Mouse (Mus musculus): ENCODE measurements around the gene Ipo11.

DNA sequence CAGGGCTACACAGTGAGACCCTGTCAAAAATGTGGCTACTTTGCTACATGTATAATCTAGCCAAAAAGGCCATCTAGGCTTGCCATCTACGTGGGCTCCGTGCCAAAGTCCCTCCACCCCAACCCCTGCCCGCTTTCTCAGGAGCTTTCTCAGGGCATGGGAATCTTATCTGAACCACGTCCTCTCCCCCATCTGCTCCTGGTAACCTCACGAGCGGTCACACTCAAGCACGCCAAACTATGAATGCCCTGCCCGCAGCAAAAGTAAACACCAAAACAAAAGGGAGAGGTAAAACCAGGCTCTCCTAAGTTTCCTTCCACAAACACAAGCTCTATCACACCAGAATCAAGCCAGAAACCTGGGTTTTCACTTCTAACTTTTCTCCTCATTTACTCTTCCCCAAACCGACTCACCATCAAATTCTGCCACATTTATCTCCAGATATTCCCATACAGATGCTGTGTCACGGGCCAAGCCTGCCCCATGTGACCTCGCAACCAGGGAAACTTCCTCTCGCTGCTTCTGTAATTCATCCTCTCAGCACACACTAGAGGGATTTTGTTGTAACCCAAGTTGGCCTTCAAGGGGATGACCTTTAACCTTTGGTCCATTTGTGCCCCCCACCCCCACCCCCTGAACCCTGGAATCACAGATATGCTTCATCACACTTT lies 107.3 kb downstream of the Ipo11 start:
- no peak for TF ChIP-seq MAFK (IDR thresholded peaks at IDR 0.05; ENCODE audit: borderline replicate concordance, low read depth, low read length)
- no peak for TF ChIP-seq ETS1 (IDR thresholded peaks at IDR 0.05; ENCODE audit: low read depth, low read length)
- TF ChIP-seq POLR2A (IDR thresholded peaks at IDR 0.05; ENCODE audit: control insufficient read depth in 1 of 2, insufficient read depth in 1 of 2, low read depth in 1 of 2, low read length in 2 of 2, poor library complexity in 1 of 2) = no peak
- no peak for TF ChIP-seq CTCF (IDR thresholded peaks at IDR 0.05 in 2 of 3, conservative IDR thresholded peaks at IDR 0.05 in 1 of 3; ENCODE audit: control insufficient read depth in 1 of 3, insufficient read depth in 1 of 3, low read depth in 2 of 3, low read length in 3 of 3, poor library complexity in 1 of 3, severe bottlenecking in 1 of 3)
- TF ChIP-seq TAL1 (IDR thresholded peaks at IDR 0.05; ENCODE audit: low read length) = no peak
- TF ChIP-seq ZNF384 (IDR thresholded peaks at IDR 0.05; ENCODE audit: low read depth, low read length) = no peak
- no peak for TF ChIP-seq MEF2A (IDR thresholded peaks at IDR 0.05; ENCODE audit: extremely low read depth, insufficient replicate concordance, low read depth, low read length, poor library complexity, severe bottlenecking)
- TF ChIP-seq TCF12 (IDR thresholded peaks at IDR 0.05; ENCODE audit: low read depth, low read length) = no peak
- no peak for TF ChIP-seq SIN3A (IDR thresholded peaks at IDR 0.05; ENCODE audit: low read length)
- no peak for TF ChIP-seq ZKSCAN1 (IDR thresholded peaks at IDR 0.05; ENCODE audit: low read depth, low read length)

Measured in MEL (cell line).